Mouse (Mus musculus): ENCODE data around the gene Adssl1. TPM values are rescaled to one million over a fixed set of nuclear protein-coding genes. Genes with fewer than 3 reads are reported as not detected.

Adssl1 gene
- polyA plus RNA-seq, 1 experiment from 2014 or later: 26.5 TPM

DNA sequence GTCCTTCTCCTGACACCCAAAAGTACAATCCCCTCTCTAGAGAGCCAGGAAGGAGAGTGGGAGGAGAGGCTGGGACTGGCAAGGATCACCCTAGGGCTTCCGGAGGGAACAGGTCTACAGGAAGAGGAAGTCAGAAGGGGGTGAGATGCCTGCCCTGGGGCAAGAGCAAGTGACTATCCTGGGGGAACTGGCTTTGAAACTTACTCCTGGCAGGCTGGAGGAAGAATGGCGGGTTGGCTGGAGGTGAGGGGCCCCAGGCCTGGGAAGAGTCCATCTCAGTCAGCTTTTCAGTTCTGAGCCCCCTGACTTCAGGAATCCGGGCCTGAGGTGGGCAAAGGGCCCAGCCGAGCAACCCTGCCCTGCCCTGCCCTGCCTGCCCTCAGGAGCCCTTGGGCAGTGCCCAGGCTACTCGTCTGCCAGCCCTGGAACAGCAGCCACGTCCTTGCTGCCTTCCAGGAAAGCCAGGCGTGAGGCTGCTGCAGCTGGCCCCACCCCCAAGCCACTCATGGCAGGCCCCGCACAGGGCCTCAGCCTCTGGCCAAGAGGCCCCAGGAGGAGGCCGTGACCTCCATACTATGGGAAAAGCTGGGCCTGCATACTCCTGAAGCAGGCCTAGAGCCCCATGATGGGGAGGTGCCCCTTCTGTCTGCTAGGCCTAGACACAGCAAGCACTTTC, 51.0 kb downstream of the Adssl1 start:
- no peak overlapping the region for H3K4me3 ChIP-seq (ENCODE audit: low read depth, low read length)
- 49% methylated on average over 8 of the region's 9 CpGs for WGBS

DNA sequence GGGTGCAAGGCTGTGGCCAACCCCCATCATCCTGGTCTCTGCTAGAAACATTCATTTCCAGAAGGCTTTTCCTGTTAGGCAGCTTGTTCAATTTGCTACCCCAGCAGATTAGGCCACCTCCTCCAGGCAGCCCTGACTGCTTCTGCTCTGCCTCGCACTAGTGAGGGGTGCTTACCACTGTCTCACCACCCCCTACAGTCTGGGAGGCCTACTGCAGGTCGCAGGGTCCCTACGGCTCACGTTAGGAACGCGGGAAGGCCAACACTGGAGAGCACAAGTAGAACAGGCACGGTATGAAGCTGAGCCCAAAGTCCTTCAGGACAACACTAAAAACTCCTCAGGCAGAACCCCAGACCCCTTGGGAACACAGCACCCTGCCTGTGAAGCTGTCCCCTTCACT, 52.0 kb downstream of the Adssl1 start:
- DNase-seq (ENCODE audit: low spot score) (no peak), ATAC-seq (ENCODE audit: low read depth) (no peak)
- 72% methylated on average over 7 of the region's 7 CpGs for WGBS
- Histone ChIP-seq H3K4me1 (ENCODE audit: control insufficient read depth, insufficient read depth, low read length) (peaks cover 34% of the 10 kb centered on the region), H3K4me2 (ENCODE audit: low read depth, low read length) (peak overlapping the region; percentile 94; the same call in 1 of the 2 replicates), H3K4me3 (ENCODE audit: low read depth, low read length) (peak overlapping the region; percentile 98; the same call in 1 of the 2 replicates), H3K27me3 (replicated peaks; ENCODE audit: control insufficient read depth, insufficient read depth, low read length) (no peaks in the 10 kb centered on the region), H3K36me3 (ENCODE audit: control insufficient read depth, insufficient read depth, low read length) (peaks cover 44% of the 10 kb centered on the region), H3K9ac (ENCODE audit: low read depth, low read length) (no peak overlapping the region; the same call in 1 of the 2 replicates), H3K27ac (replicated peaks; ENCODE audit: low read depth, low read length) (no peak overlapping the region), H3K9me3 (ENCODE audit: control insufficient read depth, low read length) (no peaks in the 10 kb centered on the region)

More for the DNA sequence above, 51.0 kb downstream of the Adssl1 start:
- H3K4me1 ChIP-seq (ENCODE audit: control insufficient read depth, insufficient read depth, low read length): peaks cover 34% of the 10 kb centered on the region
- H3K4me2 ChIP-seq (ENCODE audit: low read depth, low read length): 0 out of 2 replicates have a peak overlapping the region, but pooled peaks have one; percentile 12
- H3K9ac ChIP-seq (ENCODE audit: low read depth, low read length): no peak overlapping the region
- H3K27me3 ChIP-seq (replicated peaks; ENCODE audit: control insufficient read depth, insufficient read depth, low read length): no peaks in the 10 kb centered on the region
- DNase-seq (ENCODE audit: low spot score): peak; percentile 53
- no peak for ATAC-seq (ENCODE audit: low read depth)
- H3K9me3 ChIP-seq (ENCODE audit: control insufficient read depth, low read length): no peaks in the 10 kb centered on the region
- peaks cover 53% of the 10 kb centered on the region for H3K36me3 ChIP-seq (ENCODE audit: control insufficient read depth, insufficient read depth, low read length)
- H3K27ac ChIP-seq (replicated peaks; ENCODE audit: low read depth, low read length): no peak overlapping the region

DNA sequence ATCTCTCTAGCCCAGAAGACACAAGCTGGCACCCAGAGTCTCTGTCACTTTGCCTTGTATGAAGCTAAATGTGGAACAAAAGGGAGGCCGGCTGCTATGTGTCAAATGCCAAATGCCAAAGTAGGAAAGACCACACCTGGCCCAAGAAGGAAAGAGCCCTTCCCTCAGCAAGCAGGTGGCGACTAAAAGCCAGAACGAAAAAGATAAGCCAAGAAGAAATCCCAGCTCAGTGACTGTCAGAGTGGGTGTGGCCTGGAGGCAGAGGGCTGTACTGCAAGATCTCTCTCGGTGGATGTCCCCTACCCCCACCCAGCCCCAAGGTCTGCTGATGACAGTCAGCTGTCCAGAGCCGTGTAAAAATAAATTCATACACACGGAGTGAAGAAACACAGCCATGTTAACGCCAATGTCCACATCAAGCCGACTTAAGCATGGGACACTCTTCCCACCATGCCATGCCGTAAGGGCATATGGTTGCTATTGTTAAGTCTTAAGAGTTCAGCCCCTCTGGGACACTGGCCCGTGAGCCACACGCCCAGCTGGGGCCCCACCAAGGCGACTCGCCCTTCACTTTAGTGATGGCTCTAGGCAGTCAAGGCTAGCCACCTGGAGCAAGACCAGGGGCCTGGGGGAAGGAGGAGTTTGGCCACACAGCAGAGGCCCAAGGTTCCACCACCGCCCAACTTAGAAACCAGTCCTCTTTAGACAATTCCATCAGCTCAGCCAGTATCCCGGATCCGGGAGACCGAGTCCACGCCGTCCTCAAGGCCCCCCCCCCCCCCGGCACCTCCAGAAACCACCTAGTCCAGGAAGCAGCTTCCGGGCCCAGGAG, 53.1 kb downstream of the Adssl1 start:
- Histone ChIP-seq H3K9me3 (ENCODE audit: control insufficient read depth, low read length) (no peaks in the 10 kb centered on the region), H3K9ac (ENCODE audit: low read depth, low read length) (peak overlapping the region; percentile 98), H3K36me3 (ENCODE audit: control insufficient read depth, insufficient read depth, low read length) (peaks cover 37% of the 10 kb centered on the region), H3K4me3 (ENCODE audit: low read depth, low read length) (peak overlapping the region; percentile 98), H3K4me1 (ENCODE audit: control insufficient read depth, insufficient read depth, low read length) (peaks cover 28% of the 10 kb centered on the region), H3K27ac (replicated peaks; ENCODE audit: low read depth, low read length) (peak overlapping the region; percentile 95), H3K27me3 (replicated peaks; ENCODE audit: control insufficient read depth, insufficient read depth, low read length) (peaks cover 10% of the 10 kb centered on the region), H3K4me2 (ENCODE audit: low read depth, low read length) (peak overlapping the region; percentile 94)
- WGBS: 8% methylated on average over 13 of the region's 21 CpGs
- ATAC-seq (ENCODE audit: low read depth): 0 out of 2 replicates have a peak, but pooled peaks have one; percentile 1
- peak; percentile 72 for DNase-seq (ENCODE audit: low spot score)

- peaks cover 31% of the 10 kb centered on the region for H3K36me3 ChIP-seq (ENCODE audit: control insufficient read depth, insufficient read depth, low read length)
- 2% methylated on average over 8 of the region's 68 CpGs for WGBS
- DNase-seq (ENCODE audit: low spot score) (peak; percentile 55), ATAC-seq (ENCODE audit: low read depth) (peak; percentile 3; the same call in 1 of the 2 replicates)
- H3K9me3 ChIP-seq (ENCODE audit: control insufficient read depth, low read length): no peaks in the 10 kb centered on the region
- peak overlapping the region; percentile 94 for H3K4me2 ChIP-seq (ENCODE audit: low read depth, low read length)
- peaks cover 17% of the 10 kb centered on the region for H3K27me3 ChIP-seq (replicated peaks; ENCODE audit: control insufficient read depth, insufficient read depth, low read length)
- peak overlapping the region; percentile 98 for H3K9ac ChIP-seq (ENCODE audit: low read depth, low read length)
- peaks cover 34% of the 10 kb centered on the region for H3K4me1 ChIP-seq (ENCODE audit: control insufficient read depth, insufficient read depth, low read length)
- H3K27ac ChIP-seq (replicated peaks; ENCODE audit: low read depth, low read length): peak overlapping the region; percentile 95
- peak overlapping the region; percentile 98 for H3K4me3 ChIP-seq (ENCODE audit: low read depth, low read length)
Observed at GRCm38 (mm10) chr12:112673576-112674091, 53.8 kb downstream of the Adssl1 start.

DNA sequence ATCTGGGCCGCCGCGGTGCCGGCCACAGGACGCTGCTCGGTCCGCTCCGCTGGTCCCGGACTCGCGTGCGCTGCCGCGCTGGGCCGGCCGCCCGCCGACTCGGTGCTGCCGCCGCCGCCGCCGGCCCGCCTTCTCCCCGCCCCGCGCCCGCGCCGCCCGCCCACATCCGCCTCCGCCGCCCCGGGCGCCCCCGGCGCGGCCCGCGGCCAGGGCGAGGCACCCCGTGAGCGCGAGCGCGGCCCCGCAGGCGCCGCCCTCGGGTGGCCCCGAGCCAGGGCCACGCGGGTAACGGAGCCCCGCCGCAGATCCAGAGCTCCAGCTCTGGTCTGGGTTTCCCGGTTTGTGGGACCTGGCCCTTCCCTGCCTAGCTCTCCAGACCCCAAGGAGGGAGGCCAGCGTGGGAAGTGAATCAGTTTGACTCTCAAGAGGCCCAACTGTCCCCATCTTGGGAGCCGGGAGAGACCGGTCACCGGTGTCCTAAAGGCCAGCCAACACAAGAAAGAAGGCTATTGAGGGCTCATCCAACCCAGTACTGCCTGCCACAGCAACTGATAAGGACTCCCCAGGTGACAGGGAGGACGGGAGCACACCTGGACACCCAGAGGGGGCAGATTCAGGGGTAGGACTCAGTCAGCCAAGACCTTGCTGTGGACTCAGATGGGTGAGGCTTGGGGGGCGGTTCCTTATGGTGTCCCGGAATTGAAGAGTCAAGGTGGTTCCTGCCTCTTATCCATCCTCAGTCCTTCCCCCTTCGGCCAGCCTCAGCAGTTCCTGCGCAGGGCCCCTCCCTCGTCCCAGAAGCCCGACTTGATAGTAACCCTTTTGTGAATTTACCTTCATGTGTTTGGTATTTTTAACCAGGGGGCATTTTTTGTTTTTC, 54.5 kb downstream of the Adssl1 start, which contains the start of gene Akt1:
Gene Akt1 (minus strand): TSS at position 753 of the 880 bp plus-strand sequence.
- ATAC-seq (ENCODE audit: low read depth) (peak; percentile 36; the same call in 1 of the 2 replicates), DNase-seq (ENCODE audit: low spot score) (peak; percentile 88)
- Histone ChIP-seq H3K4me2 (ENCODE audit: low read depth, low read length) (peak within 1 kb of the TSS; percentile 94), H3K9me3 (ENCODE audit: control insufficient read depth, low read length) (no peaks in the 10 kb centered on the region), H3K27me3 (replicated peaks; ENCODE audit: control insufficient read depth, insufficient read depth, low read length) (peaks cover 24% of the 10 kb centered on the region), H3K27ac (replicated peaks; ENCODE audit: low read depth, low read length) (peak within 1 kb of the TSS; percentile 95), H3K36me3 (ENCODE audit: control insufficient read depth, insufficient read depth, low read length) (peaks cover 23% of the 10 kb centered on the region), H3K9ac (ENCODE audit: low read depth, low read length) (peak within 1 kb of the TSS; percentile 98), H3K4me1 (ENCODE audit: control insufficient read depth, insufficient read depth, low read length) (peaks cover 34% of the 10 kb centered on the region), H3K4me3 (ENCODE audit: low read depth, low read length) (peak within 1 kb of the TSS; percentile 98)
- WGBS: 0% methylated on average over 27 of the region's 70 CpGs

DNA sequence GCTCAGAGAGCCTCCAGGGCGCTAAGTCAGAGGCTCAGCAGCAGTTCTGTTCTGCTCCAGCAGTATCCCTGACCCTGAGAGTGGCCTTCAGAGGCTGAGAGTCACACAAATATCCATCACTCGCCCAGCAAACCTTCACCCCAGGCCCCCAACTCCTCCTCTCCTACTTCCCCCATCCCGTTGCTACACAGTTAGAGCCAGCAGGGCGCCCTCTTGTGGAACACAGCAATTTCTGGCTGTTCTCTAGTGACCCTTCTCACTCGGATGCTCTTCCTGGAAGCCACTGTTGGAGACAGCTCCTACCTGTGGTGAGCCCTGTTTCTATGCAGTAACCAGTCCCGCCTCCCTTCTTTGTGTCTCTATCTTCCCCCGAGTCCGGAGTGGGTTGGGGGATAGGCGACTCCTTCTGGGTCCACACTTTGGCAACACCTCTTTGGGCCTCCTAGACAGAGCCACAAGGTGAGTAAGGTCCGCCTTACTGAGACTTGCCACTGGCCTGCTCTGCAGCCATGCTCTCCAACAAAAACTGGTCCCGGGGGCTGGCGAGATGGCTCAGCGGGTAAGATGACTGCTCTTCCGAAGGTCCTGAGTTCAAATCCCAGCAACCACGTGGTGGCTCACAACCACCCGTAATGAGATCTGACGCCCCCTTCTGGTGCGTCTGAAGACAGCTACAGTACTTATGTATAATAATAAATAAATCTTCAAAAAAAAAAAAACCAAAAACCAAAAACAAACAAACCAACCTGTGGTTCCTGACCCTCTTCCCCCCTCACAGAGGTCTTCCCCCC, 55.6 kb downstream of the Adssl1 start:
- H3K36me3 ChIP-seq (ENCODE audit: control insufficient read depth, insufficient read depth, low read length): peaks cover 13% of the 10 kb centered on the region
- H3K27me3 ChIP-seq (replicated peaks; ENCODE audit: control insufficient read depth, insufficient read depth, low read length): peaks cover 35% of the 10 kb centered on the region
- peak; percentile 74 for ATAC-seq (ENCODE audit: low read depth)
- peak overlapping the region; percentile 50; the same call in 1 of the 2 replicates for H3K9ac ChIP-seq (ENCODE audit: low read depth, low read length)
- peak; percentile 94 for DNase-seq (ENCODE audit: low spot score)
- peak overlapping the region; percentile 98 for H3K4me3 ChIP-seq (ENCODE audit: low read depth, low read length)
- no peaks in the 10 kb centered on the region for H3K9me3 ChIP-seq (ENCODE audit: control insufficient read depth, low read length)
- H3K4me2 ChIP-seq (ENCODE audit: low read depth, low read length): peak overlapping the region; percentile 94
- WGBS: 16% methylated on average over 18 of the region's 18 CpGs
- peaks cover 34% of the 10 kb centered on the region for H3K4me1 ChIP-seq (ENCODE audit: control insufficient read depth, insufficient read depth, low read length)
- peak overlapping the region; percentile 95 for H3K27ac ChIP-seq (replicated peaks; ENCODE audit: low read depth, low read length)

DNA sequence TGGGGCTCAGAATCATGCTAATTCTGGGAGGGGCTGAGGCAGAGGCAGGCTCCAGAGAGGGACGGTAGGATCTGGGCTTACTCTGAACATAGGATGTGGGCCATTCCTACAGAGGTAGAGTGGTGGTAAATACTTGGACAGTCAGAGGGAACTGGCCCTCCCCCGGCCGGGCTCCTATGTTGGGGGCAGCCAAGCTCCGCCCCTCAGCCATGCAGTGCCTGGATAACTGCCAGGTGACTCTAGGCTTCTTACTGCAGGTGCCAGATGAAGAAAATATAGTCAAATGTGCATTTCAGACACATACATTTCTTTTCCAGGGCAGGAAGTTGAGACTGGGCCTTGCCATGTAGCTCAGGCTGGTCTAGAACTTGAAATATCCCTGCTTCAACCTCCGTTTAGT, 57.2 kb downstream of the Adssl1 start:
- no peaks in the 10 kb centered on the region for H3K36me3 ChIP-seq (ENCODE audit: control insufficient read depth, insufficient read depth, low read length)
- no peak overlapping the region for H3K9ac ChIP-seq (ENCODE audit: low read depth, low read length)
- H3K4me2 ChIP-seq (ENCODE audit: low read depth, low read length): no peak overlapping the region
- 60% methylated on average over 5 of the region's 5 CpGs for WGBS
- no peak overlapping the region for H3K27ac ChIP-seq (replicated peaks; ENCODE audit: low read depth, low read length)
- DNase-seq (ENCODE audit: low spot score) (no peak), ATAC-seq (ENCODE audit: low read depth) (no peak)
- H3K4me3 ChIP-seq (ENCODE audit: low read depth, low read length): no peak overlapping the region
- H3K4me1 ChIP-seq (ENCODE audit: control insufficient read depth, insufficient read depth, low read length): peaks cover 23% of the 10 kb centered on the region
- H3K27me3 ChIP-seq (replicated peaks; ENCODE audit: control insufficient read depth, insufficient read depth, low read length): peaks cover 49% of the 10 kb centered on the region
- no peaks in the 10 kb centered on the region for H3K9me3 ChIP-seq (ENCODE audit: control insufficient read depth, low read length)
